ENCODE assay signal across 24 mouse cellular contexts in genomic region chr13:97976642-97977041, GRCm38 (mm10).
DNase-seq lines count a peak whose midpoint lies in the region; ATAC-seq and TF ChIP-seq lines count a peak whose summit lies in the region.
"Had no signal": no experiment of that assay in that cellular context is flagged by ENCODE, and none has a peak within 500 bp of the region (broad histone marks: within the 10 kb centered on the region; RNA-seq: fewer than 3 reads in every experiment).

No protein-coding gene starts in this region.

- H3K4me1 ChIP-seq in intestine, postnatal 0 days (replicated peaks; ENCODE audit: control insufficient read depth, insufficient read depth, low read length) = peaks cover 4% of the 10 kb centered on the region; the same call in 1 of the 2 replicates
- no peaks in the 10 kb centered on the region for H3K4me1 ChIP-seq in midbrain, postnatal 0 days (ENCODE audit: insufficient read depth, low read length)
- H3K4me1 ChIP-seq in hindbrain, postnatal 0 days (ENCODE audit: insufficient read depth, low read length) = no peaks in the 10 kb centered on the region
- H3K4me1 ChIP-seq: hindbrain, embryonic 15.5 days had no signal

- DNase-seq in 3134 (ENCODE audit: extremely low read depth, insufficient read length, low spot score) = peak; percentile 49
- peak; percentile 52 for DNase-seq in NIH3T3 (ENCODE audit: low read depth)
- DNase-seq in midbrain, postnatal 0 days (ENCODE audit: low spot score) = no peak
- no peak for DNase-seq in urinary bladder, postnatal 10 days (ENCODE audit: low spot score)
- DNase-seq in cerebellum, postnatal 36 days = no peak
- DNase-seq in hindbrain, postnatal 0 days (ENCODE audit: low spot score) = no peak
- DNase-seq: adrenal gland, postnatal 14 days; cerebellum, postnatal 14 days; gastrocnemius, postnatal 10 days; heart, adult 2 months; heart, postnatal 4 days; lung, adult 18-20 months; retina, postnatal 1 day; right cerebral cortex, postnatal 4 days; thymus, postnatal 36 days had no signal

- H3K4me3 ChIP-seq in intestine, postnatal 0 days (ENCODE audit: low read depth, low read length) = no peak overlapping the region
- no peak overlapping the region for H3K4me3 ChIP-seq in midbrain, postnatal 0 days (ENCODE audit: low read depth, low read length)
- H3K4me3 ChIP-seq in hindbrain, postnatal 0 days (ENCODE audit: low read length) = no peak overlapping the region
- H3K4me3 ChIP-seq: embryonic facial prominence, embryonic 15.5 days; forebrain, embryonic 12.5 days; heart, adult 2 months; heart, embryonic 15.5 days; hindbrain, embryonic 15.5 days; left cerebral cortex, adult 2 months; limb, embryonic 10.5 days had no signal

- no peak overlapping the region for H3K4me2 ChIP-seq in intestine, postnatal 0 days (replicated peaks; ENCODE audit: low read depth)
- H3K4me2 ChIP-seq in midbrain, postnatal 0 days (ENCODE audit: low read depth, low read length, poor library complexity, severe bottlenecking) = no peak overlapping the region
- H3K4me2 ChIP-seq in hindbrain, postnatal 0 days (ENCODE audit: low read depth, low read length) = no peak overlapping the region
- H3K4me2 ChIP-seq: embryonic facial prominence, embryonic 15.5 days; forebrain, embryonic 12.5 days; heart, embryonic 15.5 days; hindbrain, embryonic 15.5 days had no signal

- WGBS in intestine, postnatal 0 days = 38% methylated on average over 2 of the region's 2 CpGs
- WGBS in midbrain, postnatal 0 days = 90% methylated on average over 2 of the region's 2 CpGs
- 88% methylated on average over 2 of the region's 2 CpGs for WGBS in hindbrain, postnatal 0 days

- H3K36me3 ChIP-seq in intestine, postnatal 0 days (ENCODE audit: control insufficient read depth, insufficient read depth) = no peaks in the 10 kb centered on the region
- no peaks in the 10 kb centered on the region; the same call in 1 of the 2 replicates for H3K36me3 ChIP-seq in midbrain, postnatal 0 days (ENCODE audit: insufficient read depth, low read length)
- no peaks in the 10 kb centered on the region for H3K36me3 ChIP-seq in hindbrain, postnatal 0 days (ENCODE audit: insufficient read depth, low read length)
- H3K36me3 ChIP-seq: embryonic facial prominence, embryonic 15.5 days; forebrain, embryonic 12.5 days; heart, embryonic 15.5 days; hindbrain, embryonic 15.5 days; limb, embryonic 10.5 days had no signal

- peak; percentile 97 for ATAC-seq in intestine, postnatal 0 days
- 0 out of 2 replicates have a peak, but pooled peaks have one; percentile 1 for ATAC-seq in megakaryocyte, adult 5-6 weeks (ENCODE audit: poor library complexity, severe bottlenecking)
- ATAC-seq in midbrain, postnatal 0 days (ENCODE audit: low FRiP score) = no peak
- ATAC-seq in hindbrain, postnatal 0 days = no peak
- ATAC-seq: midbrain, embryonic 16.5 days had no signal

- no peaks in the 10 kb centered on the region for H3K9me3 ChIP-seq in intestine, postnatal 0 days (ENCODE audit: control insufficient read depth)
- H3K9me3 ChIP-seq in midbrain, postnatal 0 days (ENCODE audit: low read length) = no peaks in the 10 kb centered on the region
- H3K9me3 ChIP-seq in hindbrain, postnatal 0 days (ENCODE audit: low read length) = no peaks in the 10 kb centered on the region
- H3K9me3 ChIP-seq: embryonic facial prominence, embryonic 15.5 days; forebrain, embryonic 12.5 days; heart, embryonic 15.5 days; hindbrain, embryonic 15.5 days; limb, embryonic 10.5 days had no signal

- no peak overlapping the region for H3K9ac ChIP-seq in intestine, postnatal 0 days (ENCODE audit: low read depth, low read length)
- no peak overlapping the region for H3K9ac ChIP-seq in midbrain, postnatal 0 days (replicated peaks; ENCODE audit: low read length, poor library complexity, severe bottlenecking)
- no peak overlapping the region for H3K9ac ChIP-seq in hindbrain, postnatal 0 days (replicated peaks; ENCODE audit: low read length)
- H3K9ac ChIP-seq: embryonic facial prominence, embryonic 15.5 days; forebrain, embryonic 12.5 days; heart, embryonic 15.5 days; hindbrain, embryonic 15.5 days had no signal

- no peaks in the 10 kb centered on the region for H3K27me3 ChIP-seq in intestine, postnatal 0 days (replicated peaks; ENCODE audit: control insufficient read depth, insufficient read depth, low read length)
- H3K27me3 ChIP-seq in midbrain, postnatal 0 days (ENCODE audit: insufficient read depth, low read length) = no peaks in the 10 kb centered on the region
- H3K27me3 ChIP-seq in hindbrain, postnatal 0 days (ENCODE audit: insufficient read depth, low read length) = no peaks in the 10 kb centered on the region
- H3K27me3 ChIP-seq: embryonic facial prominence, embryonic 15.5 days; forebrain, embryonic 12.5 days; heart, embryonic 15.5 days; hindbrain, embryonic 15.5 days had no signal

- no peak for TF ChIP-seq CTCF in intestine, postnatal 0 days (IDR thresholded peaks at IDR 0.05; ENCODE audit: low read depth)
- no peak for TF ChIP-seq CTCF in midbrain, postnatal 0 days (IDR thresholded peaks at IDR 0.05)
- no peak for TF ChIP-seq CTCF in hindbrain, postnatal 0 days (IDR thresholded peaks at IDR 0.05; ENCODE audit: low read depth)

- no peak overlapping the region for H3K27ac ChIP-seq in intestine, postnatal 0 days (ENCODE audit: low read depth, low read length)
- no peak overlapping the region for H3K27ac ChIP-seq in midbrain, postnatal 0 days (ENCODE audit: low read depth, low read length)
- H3K27ac ChIP-seq in hindbrain, postnatal 0 days = no peak overlapping the region
- H3K27ac ChIP-seq: embryonic facial prominence, embryonic 15.5 days; forebrain, embryonic 12.5 days; heart, adult 2 months; heart, embryonic 15.5 days; hindbrain, embryonic 15.5 days; left cerebral cortex, adult 2 months; limb, embryonic 10.5 days had no signal

Comparison
In these comparisons a context has a peak if more than half of its experiments do, and no peak if none do; other contexts are left out.
1. DNase-seq: peak in 3134 (single experiment) and NIH3T3 (single experiment); none in midbrain, postnatal 0 days (single experiment), urinary bladder, postnatal 10 days (single experiment), cerebellum, postnatal 36 days (0 of 2) and hindbrain, postnatal 0 days (single experiment).
2. ATAC-seq: peak in intestine, postnatal 0 days (single experiment) and megakaryocyte, adult 5-6 weeks (single experiment); none in midbrain, postnatal 0 days (single experiment) and hindbrain, postnatal 0 days (single experiment).